Mouse (Mus musculus) heart, postnatal 0 days (tissue): ENCODE data around the gene Cyp2d22.

Experiments
- CTCF ChIP-seq: IDR thresholded peaks from 2 replicates; pipeline ENCODE4 v1.5.1; 2016; ENCODE audit warnings: antibody characterized with exemption, control low read depth, low read depth
- EP300 ChIP-seq: IDR thresholded peaks from 2 replicates; pipeline ENCODE4 v1.6.1; 2016; ENCODE audit warnings: antibody characterized with exemption, low read depth

GRCm38 (mm10) chr15:82351480-82351879 lies 28.6 kb downstream of the Cyp2d22 start:
- TF ChIP-seq EP300 (no peak), CTCF (no peak)
